ENCODE assay signal across 17 mouse cellular contexts in the genomic region with DNA sequence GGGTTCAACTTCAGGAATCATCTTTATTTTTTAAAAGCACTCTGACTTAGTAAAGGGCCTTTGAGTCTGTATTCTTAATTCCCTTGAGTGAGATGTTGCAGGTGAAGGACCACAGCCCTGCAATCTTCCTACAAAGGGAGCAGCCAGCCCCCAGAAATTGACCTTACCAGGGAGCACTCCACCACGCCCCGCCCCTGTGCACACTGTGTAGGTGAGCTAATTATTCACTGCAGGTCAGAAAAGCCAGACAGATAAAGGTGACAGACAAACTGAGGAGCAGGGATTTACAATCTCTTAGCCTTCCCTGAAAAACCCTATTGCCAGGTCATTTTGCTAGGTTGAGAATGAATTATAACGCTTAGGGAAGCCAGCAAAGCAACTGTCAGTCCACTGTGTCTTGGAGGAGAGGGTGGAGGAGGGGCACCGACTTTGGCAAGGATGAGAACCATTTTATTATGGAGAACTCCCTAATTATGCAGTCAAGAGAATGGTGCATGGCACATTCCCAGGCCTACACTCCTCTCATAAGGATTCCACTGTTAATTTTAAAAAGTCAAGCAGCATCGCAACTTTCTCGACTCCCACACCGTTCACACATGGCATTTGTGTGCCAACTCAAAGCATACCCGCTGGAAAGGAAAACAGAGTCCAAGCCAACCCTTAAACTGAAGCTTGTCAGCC. TPM values are rescaled to one million over a fixed set of nuclear protein-coding genes. Genes with fewer than 3 reads are reported as not detected.
DNase-seq lines count a peak whose midpoint lies in the region; ATAC-seq and TF ChIP-seq lines count a peak whose summit lies in the region.
"Had no signal": no experiment of that assay in that cellular context is flagged by ENCODE, and none has a peak within 500 bp of the region (broad histone marks: within the 10 kb centered on the region; RNA-seq: fewer than 3 reads in every experiment).

No protein-coding gene starts in this region.

- no peaks in the 10 kb centered on the region for H3K4me1 ChIP-seq in intestine, embryonic 15.5 days (replicated peaks)
- H3K4me1 ChIP-seq in intestine, embryonic 16.5 days (ENCODE audit: control insufficient read depth, insufficient read depth, low read length): no peaks in the 10 kb centered on the region
- H3K4me1 ChIP-seq in lung, postnatal 0 days (ENCODE audit: insufficient read depth, low read depth, low read length): no peaks in the 10 kb centered on the region

- H3K27me3 ChIP-seq in intestine, embryonic 15.5 days (replicated peaks): no peaks in the 10 kb centered on the region
- H3K27me3 ChIP-seq in intestine, embryonic 16.5 days (replicated peaks; ENCODE audit: control insufficient read depth, insufficient read depth, low read length): no peaks in the 10 kb centered on the region
- no peaks in the 10 kb centered on the region for H3K27me3 ChIP-seq in lung, postnatal 0 days (replicated peaks; ENCODE audit: insufficient read depth, low read length)
- H3K27me3 ChIP-seq: Patski had no signal

- no peak overlapping the region for H3K27ac ChIP-seq in intestine, embryonic 15.5 days
- H3K27ac ChIP-seq in intestine, embryonic 16.5 days (ENCODE audit: low read length): no peak overlapping the region
- no peak overlapping the region for H3K27ac ChIP-seq in lung, postnatal 0 days (ENCODE audit: low read length)

- no peak for TF ChIP-seq CTCF in lung, postnatal 0 days (IDR thresholded peaks at IDR 0.05)

- H3K9me3 ChIP-seq in intestine, embryonic 15.5 days: no peaks in the 10 kb centered on the region
- no peaks in the 10 kb centered on the region for H3K9me3 ChIP-seq in intestine, embryonic 16.5 days (ENCODE audit: control insufficient read depth, low read length)
- H3K9me3 ChIP-seq in lung, postnatal 0 days (ENCODE audit: low read length): no peaks in the 10 kb centered on the region

- H3K4me2 ChIP-seq in intestine, embryonic 15.5 days (replicated peaks): no peak overlapping the region
- no peak overlapping the region for H3K4me2 ChIP-seq in intestine, embryonic 16.5 days (ENCODE audit: low read depth, low read length)
- H3K4me2 ChIP-seq in lung, postnatal 0 days (replicated peaks; ENCODE audit: low read depth, low read length): no peak overlapping the region

- no peaks in the 10 kb centered on the region for H3K36me3 ChIP-seq in intestine, embryonic 15.5 days
- H3K36me3 ChIP-seq in intestine, embryonic 16.5 days (ENCODE audit: control insufficient read depth, insufficient read depth, low read length): no peaks in the 10 kb centered on the region
- no peaks in the 10 kb centered on the region for H3K36me3 ChIP-seq in lung, postnatal 0 days (ENCODE audit: insufficient read depth, low read length)

- H3K4me3 ChIP-seq in intestine, embryonic 15.5 days (replicated peaks): no peak overlapping the region
- no peak overlapping the region for H3K4me3 ChIP-seq in intestine, embryonic 16.5 days (ENCODE audit: low read length)
- no peak overlapping the region for H3K4me3 ChIP-seq in lung, postnatal 0 days (ENCODE audit: low read depth, low read length)

- no peak for TF ChIP-seq EP300 in lung, postnatal 0 days (IDR thresholded peaks at IDR 0.05)

- no peak overlapping the region for H3K9ac ChIP-seq in intestine, embryonic 15.5 days
- no peak overlapping the region for H3K9ac ChIP-seq in intestine, embryonic 16.5 days (ENCODE audit: low read depth, low read length)
- H3K9ac ChIP-seq in lung, postnatal 0 days (replicated peaks; ENCODE audit: low read depth): no peak overlapping the region

- WGBS in intestine, embryonic 15.5 days: 72% methylated on average over 8 of the region's 8 CpGs
- 74% methylated on average over 8 of the region's 8 CpGs for WGBS in intestine, embryonic 16.5 days
- 60% methylated on average over 8 of the region's 8 CpGs for WGBS in lung, postnatal 0 days

- peak; percentile 62 for ATAC-seq in intestine, embryonic 15.5 days
- ATAC-seq in intestine, embryonic 16.5 days: no peak
- 0 out of 2 replicates have a peak, but pooled peaks have one; percentile 6 for ATAC-seq in lung, postnatal 0 days
- ATAC-seq: CD4-positive, CD25-positive, alpha-beta regulatory T cell, adult 4 months; inflammation-experienced regulatory T-cells, adult 6 months; Patski had no signal

- peak; percentile 4 for DNase-seq in lung, postnatal 0 days (ENCODE audit: low spot score)
- no peak for DNase-seq in lung, postnatal 10 days
- peak; percentile 68 to 78 for DNase-seq in frontal cortex, postnatal 36 days (ENCODE audit: low spot score in 2 of 2)
- peak; percentile 64 to 73 for DNase-seq in right cerebral cortex, postnatal 36 days (ENCODE audit: low spot score in 2 of 2)
- no peak for DNase-seq in adrenal gland, adult 2 months
- DNase-seq in thymus, postnatal 0 days (ENCODE audit: low spot score): no peak
- DNase-seq: adrenal gland, postnatal 25 days; cerebellum, adult 2 months; embryo, embryonic 11 days; lung, adult 18-20 months; thymus, postnatal 36 days had no signal

RNA-seq across cellular contexts. Expression of a gene that starts 21.4 kb away (rescaled TPM):
- polyA plus RNA-seq in intestine, embryonic 15.5 days (2015; fragmentation: Nextera tagmentation; extraction: Ambion mirVana): 0.24 TPM in 1 of 2 replicates, not detected in the other
- polyA plus RNA-seq in intestine, embryonic 16.5 days (2015; fragmentation: Nextera tagmentation; extraction: Ambion mirVana): 0.16 and 0.20 TPM in 2 replicates
- polyA plus RNA-seq in lung, postnatal 0 days (2015; fragmentation: Nextera tagmentation; extraction: Ambion mirVana): 0.10 TPM in 1 of 2 replicates, not detected in the other
- not detected for total RNA-seq in adrenal gland, adult 2 months (2021)
- polyA plus RNA-seq in adrenal gland, adult 2 months (2012; rRNA removed): 0.07 and 0.22 TPM in 2 replicates
- 0.36 and 1.6 TPM in 2 replicates for polyA plus RNA-seq in thymus, postnatal 0 days (2015; fragmentation: Nextera tagmentation; extraction: Ambion mirVana)
- polyA plus RNA-seq: CD4-positive, CD25-positive, alpha-beta regulatory T cell, adult 4 months; large intestine, adult 2 months had no signal

RNA-seq across cellular contexts. Expression of a gene that starts 51.2 kb away (rescaled TPM):
- 11.5 and 14.7 TPM in 2 replicates for polyA plus RNA-seq in intestine, embryonic 15.5 days (2015; fragmentation: Nextera tagmentation; extraction: Ambion mirVana)
- polyA plus RNA-seq in intestine, embryonic 16.5 days (2015; fragmentation: Nextera tagmentation; extraction: Ambion mirVana): 9.7 and 11.7 TPM in 2 replicates
- polyA plus RNA-seq in lung, postnatal 0 days (2015; fragmentation: Nextera tagmentation; extraction: Ambion mirVana): 1.7 and 1.8 TPM in 2 replicates
- total RNA-seq in adrenal gland, adult 2 months (2021): 1 to 10 TPM in 1 of 2 experiments, under 1 TPM in 1; 0.72 to 1.0 TPM
- polyA plus RNA-seq in adrenal gland, adult 2 months (2012; rRNA removed): 0.30 and 1.2 TPM in 2 replicates
- 92.1 and 120 TPM in 2 replicates for polyA plus RNA-seq in thymus, postnatal 0 days (2015; fragmentation: Nextera tagmentation; extraction: Ambion mirVana)

RNA-seq across cellular contexts. Expression of a gene that starts 51.3 kb away (rescaled TPM):
- 6.7 and 8.2 TPM in 2 replicates for polyA plus RNA-seq in intestine, embryonic 15.5 days (2015; fragmentation: Nextera tagmentation; extraction: Ambion mirVana)
- polyA plus RNA-seq in intestine, embryonic 16.5 days (2015; fragmentation: Nextera tagmentation; extraction: Ambion mirVana): 4.6 and 5.3 TPM in 2 replicates
- 9.0 and 10.2 TPM in 2 replicates for polyA plus RNA-seq in lung, postnatal 0 days (2015; fragmentation: Nextera tagmentation; extraction: Ambion mirVana)
- total RNA-seq in adrenal gland, adult 2 months (2021): 1 to 10 TPM; 3.1 to 5.3 TPM
- 0.57 and 0.94 TPM in 2 replicates for polyA plus RNA-seq in adrenal gland, adult 2 months (2012; rRNA removed)
- polyA plus RNA-seq in thymus, postnatal 0 days (2015; fragmentation: Nextera tagmentation; extraction: Ambion mirVana): 7.2 TPM in 2 replicates

Comparison
In these comparisons a context has a peak if more than half of its experiments do, and no peak if none do; other contexts are left out.
1. DNase-seq: peak in lung, postnatal 0 days (single experiment), frontal cortex, postnatal 36 days (2 of 2) and right cerebral cortex, postnatal 36 days (2 of 2); none in lung, postnatal 10 days (single experiment), adrenal gland, adult 2 months (single experiment) and thymus, postnatal 0 days (single experiment).